Mouse (Mus musculus): Measurements from ENCODE around the gene Slc34a3. TPM values are rescaled to one million over a fixed set of nuclear protein-coding genes. Genes with fewer than 3 reads are reported as not detected.

The Slc34a3 gene
- polyA plus RNA-seq, 1 experiment from 2014 or later, result not detected

DNA sequence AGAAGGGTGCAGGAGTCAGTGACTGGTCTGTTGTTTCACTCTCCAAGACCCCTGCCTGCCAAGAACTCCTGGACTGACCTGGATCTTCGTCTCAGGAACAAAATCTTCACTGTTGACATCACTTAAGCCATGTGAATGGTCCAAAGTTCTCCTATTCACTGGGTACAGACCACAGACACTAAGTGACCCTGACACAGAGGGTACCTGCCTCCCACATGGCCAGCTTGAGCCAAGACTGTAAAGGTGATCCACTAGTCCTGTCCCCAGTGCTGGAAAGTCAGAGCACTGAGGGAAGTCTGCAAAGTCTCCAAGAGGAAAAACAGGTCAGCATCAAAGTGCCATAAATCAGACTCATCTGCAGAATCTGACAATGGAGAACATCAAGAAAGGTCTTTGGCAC lies 26.6 kb downstream of the Slc34a3 start:
- WGBS (ENCODE audit: insufficient replicate concordance), result 68% methylated on average over 1 of the region's 1 CpGs
- Histone ChIP-seq H3K9me3 (replicated peaks) (no peaks in the 10 kb centered on the region), H3K4me2 (no peak overlapping the region), H3K9ac (0 out of 2 replicates have a peak overlapping the region, but pooled peaks have one; percentile 10), H3K27ac (no peak overlapping the region), H3K27me3 (no peaks in the 10 kb centered on the region), H3K4me3 (replicated peaks) (no peak overlapping the region), H3K36me3 (peaks cover 66% of the 10 kb centered on the region), H3K4me1 (replicated peaks) (peaks cover 37% of the 10 kb centered on the region)
- ATAC-seq (ENCODE audit: low read depth) (no peak), DNase-seq (no peak)

GRCm38 (mm10) chr2:25203631-25204214 lies 30.4 kb downstream of the Slc34a3 start:
- no peaks in the 10 kb centered on the region for H3K27me3 ChIP-seq
- H3K9ac ChIP-seq, result no peak overlapping the region
- no peak overlapping the region for H3K27ac ChIP-seq
- no peaks in the 10 kb centered on the region for H3K9me3 ChIP-seq (replicated peaks)
- H3K4me1 ChIP-seq (replicated peaks), result 0 out of 2 replicates have a peak, but pooled peaks cover 8% of the 10 kb centered on the region
- WGBS (ENCODE audit: insufficient replicate concordance), result 67% methylated on average over 4 of the region's 4 CpGs
- DNase-seq (no peak), ATAC-seq (ENCODE audit: low read depth) (no peak)
- H3K4me3 ChIP-seq (replicated peaks), result no peak overlapping the region
- no peak overlapping the region for H3K4me2 ChIP-seq
- peaks cover 98% of the 10 kb centered on the region for H3K36me3 ChIP-seq

DNA sequence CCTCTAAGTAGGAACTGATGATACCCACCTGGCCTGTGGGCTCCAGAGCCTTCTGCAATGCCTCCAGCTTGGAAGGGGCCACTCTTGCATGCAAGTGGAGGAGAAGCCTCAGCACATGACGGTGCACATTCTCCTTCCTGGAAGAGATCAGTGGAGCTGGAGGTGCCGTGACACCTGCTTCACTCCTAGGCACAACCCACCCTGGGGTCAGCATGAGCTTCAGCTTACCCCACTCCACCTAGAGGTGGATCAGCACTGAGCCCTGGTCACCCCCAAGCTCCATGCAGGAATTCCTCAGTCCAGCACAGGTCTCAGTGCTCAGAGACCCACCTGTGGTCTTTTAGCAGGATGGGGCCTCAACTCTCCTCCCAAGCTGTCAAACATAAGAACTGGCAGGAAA lies 33.5 kb downstream of the Slc34a3 start:
- Histone ChIP-seq H3K27ac (no peak overlapping the region), H3K4me1 (replicated peaks) (peaks cover 29% of the 10 kb centered on the region), H3K36me3 (peaks cover 74% of the 10 kb centered on the region), H3K4me3 (replicated peaks) (no peak overlapping the region), H3K4me2 (no peak overlapping the region), H3K27me3 (no peaks in the 10 kb centered on the region), H3K9ac (no peak overlapping the region), H3K9me3 (replicated peaks) (no peaks in the 10 kb centered on the region)
- ATAC-seq (ENCODE audit: low read depth), result no peak
- DNase-seq, result no peak
- 75% methylated on average over 2 of the region's 2 CpGs for WGBS (ENCODE audit: insufficient replicate concordance)

DNA sequence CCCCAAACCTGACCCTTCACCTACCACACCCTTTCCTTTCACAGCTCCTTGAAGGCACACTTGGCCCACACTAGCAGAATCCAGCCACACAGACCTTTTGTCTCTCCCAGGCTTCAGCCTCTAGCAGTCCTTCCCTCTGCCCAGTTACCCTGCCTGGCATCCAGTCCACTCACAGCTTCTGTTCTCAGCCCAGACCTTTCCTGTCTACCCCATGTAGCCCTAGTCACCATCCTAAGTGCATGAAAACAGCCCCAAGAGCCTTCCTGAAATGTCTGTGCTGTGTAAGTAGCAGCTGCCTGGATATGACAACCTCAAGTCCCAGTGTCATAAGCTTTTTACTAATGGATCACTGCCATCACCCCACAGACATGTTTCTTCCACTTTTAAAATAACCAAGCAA lies 36.2 kb downstream of the Slc34a3 start:
- Histone ChIP-seq H3K9me3 (replicated peaks) (no peaks in the 10 kb centered on the region), H3K36me3 (peaks cover 51% of the 10 kb centered on the region), H3K4me1 (replicated peaks) (peaks cover 52% of the 10 kb centered on the region), H3K4me2 (no peak overlapping the region), H3K9ac (no peak overlapping the region), H3K27ac (peak overlapping the region; percentile 91), H3K27me3 (no peaks in the 10 kb centered on the region), H3K4me3 (replicated peaks) (no peak overlapping the region)
- DNase-seq (no peak), ATAC-seq (ENCODE audit: low read depth) (no peak)

DNA sequence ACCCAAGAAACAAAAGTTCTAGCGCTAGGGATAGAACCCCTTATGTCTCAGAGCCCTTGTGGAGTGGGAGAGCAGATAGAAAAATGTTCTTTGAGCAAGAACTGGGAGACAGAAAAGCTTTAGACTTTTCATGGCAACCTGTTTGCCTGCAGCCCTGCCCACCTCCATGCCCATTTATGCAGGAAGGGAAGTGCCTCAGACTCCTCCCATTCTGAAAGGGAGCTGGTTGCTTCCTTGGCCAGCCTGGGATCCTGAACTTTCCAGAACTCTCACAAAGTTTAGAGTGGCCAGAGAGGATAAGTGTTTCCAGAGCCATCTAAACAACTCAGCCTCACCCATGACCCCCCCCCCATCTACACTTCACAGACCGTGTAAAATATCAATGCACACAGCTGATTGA lies 37.0 kb downstream of the Slc34a3 start:
- no peaks in the 10 kb centered on the region for H3K27me3 ChIP-seq
- H3K9me3 ChIP-seq (replicated peaks), result no peaks in the 10 kb centered on the region
- peak overlapping the region; percentile 91 for H3K27ac ChIP-seq
- no peak overlapping the region for H3K9ac ChIP-seq
- DNase-seq, result no peak
- peaks cover 44% of the 10 kb centered on the region for H3K36me3 ChIP-seq
- no peak for ATAC-seq (ENCODE audit: low read depth)
- peak overlapping the region; percentile 60; the same call in 1 of the 2 replicates for H3K4me3 ChIP-seq (replicated peaks)
- 18% methylated on average over 2 of the region's 2 CpGs for WGBS (ENCODE audit: insufficient replicate concordance)
- peak overlapping the region; percentile 80 for H3K4me2 ChIP-seq
- H3K4me1 ChIP-seq (replicated peaks), result peaks cover 53% of the 10 kb centered on the region

DNA sequence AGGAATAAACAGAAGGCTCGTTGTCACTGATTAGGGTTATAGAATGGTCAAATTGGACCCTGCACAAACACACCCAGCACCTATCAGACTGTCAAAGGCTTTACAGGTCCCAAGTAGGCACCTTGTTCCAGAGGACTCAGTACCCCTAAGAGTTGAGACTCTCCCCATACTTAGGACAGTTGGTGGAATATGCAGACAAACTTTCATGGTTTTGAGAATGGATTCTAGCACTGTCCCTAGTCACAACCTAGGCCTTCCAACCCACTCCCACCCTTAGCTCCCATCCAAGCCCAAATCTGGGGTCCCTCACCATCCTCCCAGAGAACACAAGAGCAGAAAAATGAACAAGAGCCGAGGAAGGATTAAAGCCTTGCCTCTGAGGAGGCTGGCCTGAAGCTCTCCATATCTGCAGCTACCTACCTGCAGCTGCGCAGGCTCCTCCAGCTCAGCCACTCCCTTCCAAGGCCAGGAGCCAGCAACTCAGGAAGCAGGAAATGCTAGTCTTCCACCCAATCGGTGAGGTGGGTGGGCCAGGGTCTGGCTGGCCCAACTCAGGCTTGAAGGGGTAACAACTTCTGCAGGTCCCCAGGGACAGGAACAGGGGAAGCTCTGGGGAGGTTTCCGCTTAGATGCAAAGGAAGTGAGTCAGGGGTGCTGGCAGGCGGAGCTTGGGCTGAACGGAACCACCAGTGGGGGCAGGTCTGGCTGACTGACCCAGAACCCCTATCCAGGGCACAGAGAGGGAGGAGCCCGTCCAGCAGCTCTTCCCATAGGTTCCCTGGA lies 37.8 kb downstream of the Slc34a3 start, which contains the start of gene Tor4a:
TSS of gene Tor4a (minus strand) at position 715 of the 783 bp plus-strand sequence.
- WGBS (ENCODE audit: insufficient replicate concordance), result 5% methylated on average over 8 of the region's 8 CpGs
- ATAC-seq (ENCODE audit: low read depth), result peak; percentile 52
- Histone ChIP-seq H3K4me1 (replicated peaks) (peaks cover 53% of the 10 kb centered on the region), H3K4me2 (peak within 1 kb of the TSS; percentile 80), H3K27ac (peak within 1 kb of the TSS; percentile 91), H3K27me3 (no peaks in the 10 kb centered on the region), H3K9me3 (replicated peaks) (no peaks in the 10 kb centered on the region), H3K4me3 (replicated peaks) (peak within 1 kb of the TSS; percentile 60), H3K36me3 (peaks cover 36% of the 10 kb centered on the region), H3K9ac (peak within 1 kb of the TSS; percentile 70)
- DNase-seq, result peak; percentile 64

GRCm38 (mm10) chr2:25195211-25196156 lies 38.7 kb downstream of the Slc34a3 start:
- Histone ChIP-seq H3K27me3 (no peaks in the 10 kb centered on the region), H3K36me3 (peaks cover 27% of the 10 kb centered on the region), H3K27ac (peak overlapping the region; percentile 91), H3K9ac (peak overlapping the region; percentile 70), H3K4me2 (peak overlapping the region; percentile 80), H3K9me3 (replicated peaks) (no peaks in the 10 kb centered on the region), H3K4me3 (replicated peaks) (peak overlapping the region; percentile 60), H3K4me1 (replicated peaks) (peaks cover 53% of the 10 kb centered on the region)
- ATAC-seq (ENCODE audit: low read depth) (peak; percentile 65), DNase-seq (peak; percentile 62)
- 8% methylated on average over 55 of the region's 55 CpGs for WGBS (ENCODE audit: insufficient replicate concordance)

DNA sequence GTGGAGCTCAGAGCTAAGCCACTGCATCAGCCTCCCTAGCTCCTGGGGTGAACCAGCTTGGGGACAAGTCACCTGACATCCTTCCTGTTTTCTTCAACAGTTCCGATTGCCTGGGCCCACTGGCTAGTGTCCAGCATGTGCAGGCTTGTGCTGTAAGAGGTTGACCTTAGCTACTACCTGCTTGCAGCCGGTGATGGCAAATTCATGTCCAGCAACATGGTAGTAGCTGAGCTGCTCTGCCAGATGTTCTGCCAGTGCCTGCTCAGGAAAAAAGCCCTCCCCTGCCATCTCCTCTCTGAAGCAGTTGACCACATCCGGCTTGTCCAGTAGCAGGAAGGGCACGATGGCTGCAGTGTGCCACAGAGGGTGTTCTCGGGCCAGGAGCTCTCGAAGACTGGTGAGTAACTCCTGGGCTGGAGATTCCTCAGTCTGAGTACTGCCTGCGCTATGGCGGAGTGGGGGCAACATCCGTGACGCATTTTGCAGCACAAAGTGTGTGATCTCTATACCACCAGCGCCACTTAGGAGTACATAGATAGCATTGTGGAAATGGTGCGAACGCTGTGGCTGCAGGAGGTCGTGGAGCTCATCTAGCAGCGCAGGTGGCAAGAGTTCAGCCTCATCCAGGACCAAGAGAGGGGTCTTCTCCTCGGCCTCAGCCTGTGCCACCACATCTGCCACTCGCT lies 39.5 kb downstream of the Slc34a3 start:
- H3K27me3 ChIP-seq, result no peaks in the 10 kb centered on the region
- H3K9me3 ChIP-seq (replicated peaks), result no peaks in the 10 kb centered on the region
- peak overlapping the region; percentile 80 for H3K4me2 ChIP-seq
- peak overlapping the region; percentile 91 for H3K27ac ChIP-seq
- H3K36me3 ChIP-seq, result peaks cover 18% of the 10 kb centered on the region
- peak overlapping the region; percentile 70 for H3K9ac ChIP-seq
- ATAC-seq (ENCODE audit: low read depth), result no peak
- peaks cover 53% of the 10 kb centered on the region for H3K4me1 ChIP-seq (replicated peaks)
- no peak for DNase-seq
- peak overlapping the region; percentile 60 for H3K4me3 ChIP-seq (replicated peaks)
- WGBS (ENCODE audit: insufficient replicate concordance), result 35% methylated on average over 17 of the region's 17 CpGs

- ATAC-seq (ENCODE audit: low read depth) (no peak), DNase-seq (no peak)
- Histone ChIP-seq H3K4me2 (peak overlapping the region; percentile 80), H3K9me3 (replicated peaks) (no peaks in the 10 kb centered on the region), H3K4me1 (replicated peaks) (peaks cover 53% of the 10 kb centered on the region), H3K9ac (peak overlapping the region; percentile 70), H3K4me3 (replicated peaks) (0 out of 2 replicates have a peak overlapping the region, but pooled peaks have one; percentile 60), H3K27ac (peak overlapping the region; percentile 91), H3K27me3 (no peaks in the 10 kb centered on the region), H3K36me3 (peaks cover 13% of the 10 kb centered on the region)
- 21% methylated on average over 5 of the region's 5 CpGs for WGBS (ENCODE audit: insufficient replicate concordance)
Measured at GRCm38 (mm10) chr2:25194006-25194405, 40.2 kb downstream of the Slc34a3 start.

DNA sequence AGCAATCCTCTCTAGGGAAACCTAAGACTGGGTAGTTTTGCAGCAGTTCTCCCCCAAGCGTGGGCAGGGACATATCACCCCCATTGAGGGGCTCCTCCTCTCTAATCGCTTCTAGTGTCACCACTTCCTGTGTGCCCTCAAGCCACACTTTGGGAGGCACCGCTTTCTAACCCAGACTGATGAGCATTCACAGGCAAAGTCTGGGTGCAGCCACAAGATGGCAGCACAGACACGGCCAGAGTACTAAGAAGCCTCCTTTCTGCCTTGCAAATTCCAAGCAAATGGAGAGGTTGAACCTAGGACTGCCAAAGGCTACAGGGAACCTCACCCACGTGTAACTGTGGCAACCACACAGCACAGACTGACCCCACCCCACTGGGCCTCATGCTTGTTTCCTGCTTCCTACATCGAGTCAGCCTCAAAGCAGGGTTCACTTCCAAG lies 40.8 kb downstream of the Slc34a3 start:
- peak; percentile 71 for DNase-seq
- Histone ChIP-seq H3K27me3 (no peaks in the 10 kb centered on the region), H3K4me2 (peak overlapping the region; percentile 80), H3K36me3 (peaks cover 6% of the 10 kb centered on the region), H3K4me1 (replicated peaks) (peaks cover 53% of the 10 kb centered on the region), H3K27ac (peak overlapping the region; percentile 91; the same call in 1 of the 2 replicates), H3K9ac (peak overlapping the region; percentile 70; the same call in 1 of the 2 replicates), H3K9me3 (replicated peaks) (no peaks in the 10 kb centered on the region), H3K4me3 (replicated peaks) (no peak overlapping the region)
- WGBS (ENCODE audit: insufficient replicate concordance), result under 1% methylated on average over 6 of the region's 6 CpGs
- peak; percentile 33 for ATAC-seq (ENCODE audit: low read depth)
